Mouse (Mus musculus) bone marrow, adult 2 months (tissue): ENCODE data around the gene Nipsnap1.

ENCODE experiments used
- CTCF ChIP-seq: fragments of 200-500 bp; IDR thresholded peaks from 2 replicates; pipeline ENCODE4 v1.5.1; 2011; ENCODE audit warnings: low read length, control low read depth; ENCODE audit not compliant: control insufficient read depth, insufficient read depth
- POLR2A ChIP-seq: fragments of 200-500 bp; IDR thresholded peaks from 2 replicates; pipeline ENCODE4 v1.6.1; 2011; ENCODE audit warnings: low read depth, mild to moderate bottlenecking, control low read depth, low read length, borderline replicate concordance; ENCODE audit not compliant: control insufficient read depth

- TF ChIP-seq POLR2A (no peak), CTCF (no peak)
Observed at GRCm38 (mm10) chr11:4931009-4931601, 57.4 kb downstream of the Nipsnap1 start.
